38 mouse cellular contexts compared by ENCODE assay signal in genomic region chr1:175629248-175629647, GRCm38 (mm10). TPM values are rescaled to one million over a fixed set of nuclear protein-coding genes. Genes with fewer than 3 reads are reported as not detected.
"Had no signal": no experiment of that assay in that cellular context is flagged by ENCODE, and none has a peak within 500 bp of the region (broad histone marks: within the 10 kb centered on the region; RNA-seq: fewer than 3 reads in every experiment).

No protein-coding gene starts in this region.

- H3K27me3 ChIP-seq: heart, embryonic 12.5 days; heart, embryonic 13.5 days; heart, embryonic 15.5 days; hindbrain, embryonic 12.5 days; hindbrain, embryonic 13.5 days; hindbrain, embryonic 15.5 days; intestine, embryonic 15.5 days; kidney, embryonic 15.5 days had no signal

- ATAC-seq: hindbrain, embryonic 16.5 days; hindbrain, postnatal 0 days; inflammation-experienced regulatory T-cells, adult 6 months; intestine, embryonic 15.5 days; intestine, embryonic 16.5 days; intestine, postnatal 0 days had no signal

- H3K4me2 ChIP-seq: heart, embryonic 11.5 days; heart, embryonic 12.5 days; heart, embryonic 13.5 days; heart, embryonic 15.5 days; hindbrain, embryonic 12.5 days; hindbrain, embryonic 13.5 days; hindbrain, embryonic 14.5 days; hindbrain, embryonic 15.5 days; intestine, embryonic 15.5 days; kidney, embryonic 15.5 days had no signal

- DNase-seq: heart, postnatal 10 days; heart, postnatal 14 days; heart, postnatal 4 days; kidney, adult 11 months; kidney, adult 18-20 months; kidney, adult 2 months; kidney, adult 8-10 months; kidney, adult 9 months; kidney, postnatal 10 days; kidney, postnatal 14 days; kidney, postnatal 25 days; kidney, postnatal 36 days; kidney, postnatal 4 days; layer of hippocampus, adult 9-11 months; layer of hippocampus, postnatal 36 days had no signal

- H3K36me3 ChIP-seq: heart, embryonic 10.5 days; heart, embryonic 12.5 days; heart, embryonic 13.5 days; heart, embryonic 15.5 days; hindbrain, embryonic 10.5 days; hindbrain, embryonic 12.5 days; hindbrain, embryonic 13.5 days; hindbrain, embryonic 15.5 days; intestine, embryonic 15.5 days; kidney, embryonic 15.5 days had no signal

- H3K9me3 ChIP-seq: heart, embryonic 10.5 days; heart, embryonic 13.5 days; heart, embryonic 15.5 days; hindbrain, embryonic 10.5 days; hindbrain, embryonic 12.5 days; hindbrain, embryonic 13.5 days; hindbrain, embryonic 15.5 days; intestine, embryonic 15.5 days; kidney, embryonic 15.5 days had no signal

- H3K4me3 ChIP-seq: heart, embryonic 10.5 days; heart, embryonic 12.5 days; heart, embryonic 13.5 days; heart, embryonic 15.5 days; hindbrain, embryonic 10.5 days; hindbrain, embryonic 12.5 days; hindbrain, embryonic 13.5 days; hindbrain, embryonic 15.5 days; intestine, embryonic 15.5 days; kidney, embryonic 15.5 days; layer of hippocampus, adult 2 months had no signal

- H3K27ac ChIP-seq: heart, embryonic 10.5 days; heart, embryonic 13.5 days; heart, embryonic 15.5 days; hindbrain, embryonic 10.5 days; hindbrain, embryonic 12.5 days; hindbrain, embryonic 13.5 days; hindbrain, embryonic 14.5 days; hindbrain, embryonic 15.5 days; hindbrain, postnatal 0 days; intestine, embryonic 15.5 days; kidney, embryonic 15.5 days; kidney, postnatal 0 days; layer of hippocampus, adult 2 months had no signal

- H3K9ac ChIP-seq: heart, embryonic 12.5 days; heart, embryonic 13.5 days; heart, embryonic 15.5 days; hindbrain, embryonic 12.5 days; hindbrain, embryonic 13.5 days; hindbrain, embryonic 14.5 days; hindbrain, embryonic 15.5 days; intestine, embryonic 15.5 days; kidney, embryonic 15.5 days had no signal

- H3K4me1 ChIP-seq: intestine, embryonic 15.5 days had no signal

RNA-seq across cellular contexts. Expression of gene Kmo, which starts 9.1 kb away (rescaled TPM):
- total RNA-seq: heart, postnatal 4 days; layer of hippocampus, adult 18-20 months; layer of hippocampus, postnatal 10 days; layer of hippocampus, postnatal 25 days had no signal
- polyA plus RNA-seq: hindbrain, embryonic 12.5 days; hindbrain, embryonic 15.5 days; kidney, embryonic 14.5 days had no signal
